Mouse (Mus musculus): ENCODE measurements around the gene Snrpe.

The Snrpe gene

GRCm38 (mm10) chr1:133609771-133610502, at the start of gene Snrpe:
Gene Snrpe, minus strand, starts transcription at chr1:133610291.
- peak; percentile 98 for DNase-seq

GRCm38 (mm10) chr1:133658878-133659277, 48.8 kb upstream of the Snrpe start:
- no peak for DNase-seq

GRCm38 (mm10) chr1:133656811-133657210, 46.7 kb upstream of the Snrpe start:
- DNase-seq: no peak

- DNase-seq: no peak
These were observed 42.9 kb upstream of the Snrpe start for GRCm38 (mm10) chr1:133653033-133653432.

GRCm38 (mm10) chr1:133650288-133651055, 40.4 kb upstream of the Snrpe start:
- DNase-seq: no peak

GRCm38 (mm10) chr1:133645652-133646051, 35.6 kb upstream of the Snrpe start:
- no peak for DNase-seq

GRCm38 (mm10) chr1:133641163-133641562, 31.1 kb upstream of the Snrpe start:
- no peak for DNase-seq

GRCm38 (mm10) chr1:133638517-133638916, 28.4 kb upstream of the Snrpe start:
- no peak for DNase-seq

- peak; percentile 27 for DNase-seq
These were observed 22.1 kb upstream of the Snrpe start for GRCm38 (mm10) chr1:133632168-133632567.

GRCm38 (mm10) chr1:133625052-133625451, 15.0 kb upstream of the Snrpe start:
- no peak for DNase-seq

GRCm38 (mm10) chr1:133618311-133618710, 8.2 kb upstream of the Snrpe start:
- DNase-seq: no peak

- DNase-seq: no peak
These were observed 7.8 kb upstream of the Snrpe start for GRCm38 (mm10) chr1:133617908-133618307.

GRCm38 (mm10) chr1:133613817-133614216, 3.7 kb upstream of the Snrpe start:
- DNase-seq: peak; percentile 32 to 39

GRCm38 (mm10) chr1:133611436-133611835, 1.3 kb upstream of the Snrpe start:
- DNase-seq: no peak

- DNase-seq: no peak
These were observed 510 bp upstream of the Snrpe start for GRCm38 (mm10) chr1:133610601-133611000.

- DNase-seq: no peak
These were observed 6.9 kb downstream of the Snrpe start for GRCm38 (mm10) chr1:133603174-133603573.

GRCm38 (mm10) chr1:133596298-133597007, 13.6 kb downstream of the Snrpe start:
- no peak for DNase-seq

- DNase-seq: no peak
These were observed 24.0 kb downstream of the Snrpe start for GRCm38 (mm10) chr1:133585995-133586537.

- DNase-seq: no peak
These were observed 38.8 kb downstream of the Snrpe start for GRCm38 (mm10) chr1:133571293-133571692.
